Mouse (Mus musculus) cerebellum, adult (tissue): ENCODE data around the gene BC067074.
"Not testable (repeated sequence)": the region's sequence is repeated elsewhere in the genome, so short reads cannot be mapped to it uniquely, and the experiment has no call there.

ENCODE experiments used
- ATAC-seq: cut with Nextera tagmentation; 2 replicates; pipeline ENCODE4 v1.9.2; 2017; ENCODE audit warnings: mild to moderate bottlenecking, moderate library complexity, mixed read lengths; ENCODE audit not compliant: insufficient number of reproducible peaks, low FRiP score, low TSS enrichment

The BC067074 gene

GRCm38 (mm10) chr13:113373291-113374083 is 80.5 kb downstream of the BC067074 start:
- no peak for ATAC-seq

- ATAC-seq = no peak
These were observed 81.1 kb downstream of the BC067074 start for GRCm38 (mm10) chr13:113374084-113374405.

- no peak for ATAC-seq
These were observed 84.7 kb downstream of the BC067074 start for GRCm38 (mm10) chr13:113377631-113378030.

GRCm38 (mm10) chr13:113378980-113379410 is 86.0 kb downstream of the BC067074 start:
- peak; percentile 71 for ATAC-seq

DNA sequence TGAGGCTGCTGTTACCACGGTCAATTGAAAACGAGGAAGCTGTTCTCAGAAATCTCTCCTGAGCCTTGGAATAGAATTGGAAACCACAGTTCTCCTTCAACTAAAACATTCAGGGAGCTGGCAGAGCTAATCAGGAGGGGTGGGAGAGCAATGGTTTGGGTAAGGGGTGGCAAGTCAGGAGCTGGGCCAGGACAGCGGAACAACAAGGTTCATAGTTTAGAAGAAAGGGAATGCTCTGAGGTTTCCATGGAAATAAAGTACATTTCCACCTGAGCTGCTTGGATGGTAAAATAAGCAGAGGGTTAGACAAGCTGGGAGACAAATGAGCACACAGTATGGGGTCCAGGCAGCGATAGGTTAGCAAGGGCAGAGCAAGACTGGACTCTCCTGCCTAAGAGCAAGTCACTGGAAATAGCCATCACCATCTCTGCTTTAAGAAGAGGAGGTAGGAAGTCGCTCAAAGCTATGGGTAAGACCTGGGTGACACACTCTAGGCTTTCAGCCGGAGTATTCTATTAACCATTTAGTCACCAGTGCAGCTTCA is 86.9 kb downstream of the BC067074 start:
- ATAC-seq = peak; percentile 71

DNA sequence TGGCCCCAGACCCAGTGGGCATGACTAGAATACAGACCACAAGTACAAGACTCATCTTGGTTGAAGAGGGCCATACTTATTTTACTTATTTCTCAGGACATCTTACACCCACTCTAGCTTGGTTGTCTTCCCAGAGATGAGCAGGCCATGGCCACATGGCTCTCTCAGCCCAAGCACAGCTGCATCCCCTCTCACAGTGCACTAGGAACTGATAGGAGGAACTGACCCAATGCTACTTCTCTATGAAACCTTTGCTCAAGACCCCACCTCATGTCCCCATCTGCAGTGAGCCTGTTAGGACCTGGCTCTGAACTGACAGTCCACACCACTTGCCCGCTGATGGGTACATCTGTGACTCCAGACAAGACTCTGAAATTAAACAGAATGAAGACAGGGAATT is 88.8 kb downstream of the BC067074 start:
- ATAC-seq = no peak

DNA sequence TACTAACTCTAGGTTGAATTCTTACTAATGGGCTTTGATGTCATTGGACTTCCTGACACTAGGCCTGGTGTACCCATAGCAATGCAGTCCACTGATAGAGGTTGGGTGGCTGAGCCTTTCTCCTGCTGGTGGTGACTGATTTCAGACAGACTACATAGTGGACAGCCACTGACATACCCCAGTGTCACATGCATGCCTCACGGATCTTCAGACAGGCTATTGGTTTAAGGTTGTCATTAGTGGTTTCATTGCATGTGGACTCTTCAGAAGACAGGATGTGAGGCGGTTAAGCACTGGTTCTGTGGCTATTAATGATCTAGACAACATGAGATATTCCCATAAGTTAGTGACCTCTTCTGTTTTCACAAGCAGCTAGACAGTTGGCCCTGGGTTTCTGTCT is 89.2 kb downstream of the BC067074 start:
- ATAC-seq = no peak

DNA sequence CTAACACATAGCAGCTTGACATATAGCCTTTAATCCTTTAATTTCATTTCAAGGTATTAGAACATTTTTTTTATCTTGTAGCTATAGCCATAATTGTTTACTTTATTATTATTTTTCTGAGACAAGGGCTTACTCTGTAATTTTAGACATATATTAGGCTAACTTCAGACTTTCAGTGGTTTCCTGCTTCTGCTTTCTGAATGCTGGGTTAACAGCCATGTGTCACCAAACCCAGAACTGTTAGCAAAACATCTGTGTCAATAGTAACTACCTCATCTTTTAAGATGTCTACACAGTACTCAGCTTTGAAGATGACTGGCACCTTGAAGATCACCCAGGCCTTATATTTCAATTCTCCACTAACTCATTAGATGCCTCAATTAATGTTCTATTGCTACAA is 89.8 kb downstream of the BC067074 start:
- ATAC-seq = not testable (repeated sequence)

GRCm38 (mm10) chr13:113393386-113393785 is 100.4 kb downstream of the BC067074 start:
- no peak for ATAC-seq

DNA sequence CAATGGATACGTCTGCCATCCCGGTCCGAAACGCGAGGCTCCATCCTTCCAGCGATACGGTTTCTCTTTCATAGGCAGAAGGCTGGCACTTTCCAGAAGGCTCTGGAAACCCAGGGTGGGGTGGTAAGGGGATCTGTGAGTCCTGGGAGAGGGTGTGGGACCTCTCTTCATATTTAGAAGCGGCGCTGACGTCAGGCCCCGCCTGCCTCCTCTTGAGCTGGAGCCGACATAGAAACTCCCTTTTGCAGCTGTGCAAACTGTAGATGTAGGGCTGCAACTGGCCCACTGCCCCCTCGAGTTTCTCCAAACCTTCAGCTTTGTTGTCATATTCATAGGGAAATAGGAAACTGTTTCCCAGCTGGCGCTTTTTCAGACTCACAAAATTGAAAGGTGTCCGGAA is 101.6 kb downstream of the BC067074 start:
- no peak for ATAC-seq

- no peak for ATAC-seq
These were observed 104.1 kb downstream of the BC067074 start for GRCm38 (mm10) chr13:113397006-113397520.

DNA sequence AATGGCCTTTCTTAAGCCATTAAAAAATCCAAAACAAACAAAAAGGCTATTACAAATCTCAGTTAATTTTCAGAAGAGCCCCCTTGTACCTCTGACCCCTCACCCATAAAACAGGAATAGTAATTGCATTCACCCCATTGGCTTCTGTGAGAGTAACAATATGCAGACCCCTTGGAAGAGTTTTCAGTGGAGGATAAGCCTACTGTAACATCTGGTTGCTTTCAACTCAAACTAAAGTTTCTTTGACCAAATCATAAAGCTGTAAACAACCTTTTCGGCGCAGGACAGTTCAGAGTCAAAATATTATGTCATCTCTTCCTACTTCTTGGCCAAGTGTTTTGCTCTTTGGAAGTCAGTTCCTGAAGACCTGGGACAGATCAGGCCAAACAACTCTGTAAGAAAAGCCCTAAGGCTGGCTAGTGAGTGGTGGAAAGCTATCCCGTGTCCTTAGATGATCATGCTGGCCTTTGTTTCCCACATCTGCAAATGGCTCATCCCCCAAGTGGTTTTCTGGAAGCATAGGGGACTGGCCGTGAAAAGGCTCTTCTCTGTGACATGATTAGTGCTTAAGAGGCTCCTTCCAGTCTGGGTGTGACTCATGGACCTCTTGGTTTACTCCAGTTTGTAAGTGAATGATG is 108.5 kb downstream of the BC067074 start:
- no peak for ATAC-seq

DNA sequence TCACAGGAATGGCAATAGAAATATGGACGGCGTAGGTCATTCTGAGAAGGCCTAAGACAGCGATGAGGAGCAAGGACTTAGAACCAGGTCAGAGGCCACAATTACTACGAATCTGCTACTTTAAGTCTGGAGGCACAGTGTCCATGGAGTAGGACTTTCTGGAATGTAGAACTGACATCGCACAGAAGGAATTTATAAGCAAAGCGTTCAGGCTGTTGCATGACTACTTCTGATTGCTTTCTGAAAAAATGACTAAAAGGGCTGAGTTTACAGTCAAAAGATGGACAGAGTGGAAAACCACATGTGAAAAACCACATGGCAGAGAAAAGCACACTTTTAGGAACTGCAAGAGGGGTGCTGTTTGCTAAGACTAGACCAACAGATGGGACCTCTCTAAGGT is 110.7 kb downstream of the BC067074 start:
- ATAC-seq = no peak

DNA sequence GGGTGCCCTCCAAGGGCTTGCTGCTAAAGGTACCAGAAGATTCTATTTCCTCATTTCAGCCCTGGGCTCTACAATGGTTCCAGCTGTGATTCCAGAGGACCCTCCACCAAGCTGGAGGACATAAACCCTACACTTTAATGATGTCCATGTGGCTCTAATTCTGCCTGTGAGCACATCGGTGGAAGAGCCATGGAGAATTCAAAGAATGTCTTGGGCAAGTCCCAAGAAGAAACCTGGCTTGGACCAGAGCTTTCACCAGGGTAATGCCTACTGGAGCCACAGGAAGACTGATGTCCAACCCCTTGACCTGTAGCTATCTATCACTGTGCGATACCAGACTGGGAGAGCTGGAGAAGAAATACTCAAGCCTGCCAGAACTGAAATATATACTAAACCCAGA is 111.2 kb downstream of the BC067074 start:
- ATAC-seq = no peak

DNA sequence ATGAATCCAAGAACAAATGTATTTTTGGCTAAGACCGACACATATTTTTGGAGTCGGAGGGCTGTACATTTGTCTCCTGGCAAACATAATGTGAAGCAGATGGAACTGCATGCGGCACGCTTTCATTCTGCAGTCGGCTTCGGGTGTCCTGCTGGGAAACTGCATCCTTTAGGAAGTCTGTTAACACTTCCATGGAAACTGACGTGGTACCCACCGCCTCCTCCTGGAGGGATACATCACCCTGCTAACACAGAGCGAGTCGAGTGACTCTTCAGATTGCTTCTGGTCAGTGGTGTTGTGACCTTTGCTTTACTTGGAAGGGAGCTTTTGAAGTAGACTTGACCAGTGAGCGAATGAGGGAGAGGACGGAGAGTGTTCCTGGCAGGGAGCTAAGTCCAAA is 117.0 kb downstream of the BC067074 start:
- peak; percentile 78 for ATAC-seq

GRCm38 (mm10) chr13:113415527-113415926 is 122.6 kb downstream of the BC067074 start:
- no peak for ATAC-seq

DNA sequence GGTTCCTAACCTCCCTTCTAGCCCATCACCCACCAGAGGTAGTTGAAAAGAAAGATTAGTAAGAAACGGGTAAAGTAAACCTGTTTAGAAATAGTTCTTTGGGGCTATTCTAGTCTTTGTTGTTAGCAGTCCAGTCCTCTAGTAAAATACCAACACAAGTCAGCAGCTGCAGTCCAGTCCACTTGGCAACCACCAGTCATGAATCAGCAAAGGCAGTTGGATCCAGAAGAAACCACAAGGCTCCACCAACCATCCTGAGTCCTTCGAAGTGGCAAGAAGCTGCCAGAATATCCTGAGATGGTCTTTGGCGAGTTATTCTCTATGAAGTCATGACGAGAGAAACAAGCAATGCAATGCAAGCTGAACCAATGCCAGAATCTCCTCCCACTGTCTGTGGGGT is 124.0 kb downstream of the BC067074 start:
- no peak for ATAC-seq

DNA sequence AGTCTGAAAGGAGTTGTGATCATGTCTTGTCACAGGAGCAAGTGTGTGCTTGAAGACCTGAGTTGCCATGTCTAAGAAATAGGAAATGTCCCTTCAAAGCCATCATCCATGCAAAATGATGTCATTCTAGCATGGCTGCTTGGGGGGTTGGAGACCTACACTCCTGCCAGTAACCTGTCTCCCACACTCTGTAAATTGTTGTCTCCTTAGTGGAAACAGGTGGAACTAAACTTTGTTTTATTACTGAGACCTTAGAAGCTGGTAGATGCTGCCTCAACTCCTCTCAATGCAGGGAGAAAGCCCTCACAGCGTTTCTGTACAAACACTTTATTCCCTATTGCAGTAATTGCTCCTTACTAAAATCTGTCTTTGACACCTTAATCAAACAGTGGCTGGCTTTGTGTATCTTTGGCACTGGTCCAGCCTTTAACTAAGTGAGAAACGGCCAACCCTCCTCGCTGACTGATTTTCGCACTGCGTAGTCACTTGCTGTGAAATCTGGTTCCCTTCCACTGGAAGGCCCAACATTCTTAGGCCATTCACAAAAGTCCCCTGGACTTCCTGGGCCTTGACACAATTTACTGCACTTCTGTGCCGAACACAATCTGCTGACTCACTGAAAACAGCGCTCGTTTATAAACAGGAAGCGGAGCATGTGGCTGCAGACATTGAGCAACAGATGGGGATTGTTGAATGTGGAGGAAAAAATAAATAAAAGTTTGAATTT is 125.0 kb downstream of the BC067074 start:
- ATAC-seq = no peak

- ATAC-seq = no peak
These were observed 125.7 kb downstream of the BC067074 start for GRCm38 (mm10) chr13:113418632-113419031.

DNA sequence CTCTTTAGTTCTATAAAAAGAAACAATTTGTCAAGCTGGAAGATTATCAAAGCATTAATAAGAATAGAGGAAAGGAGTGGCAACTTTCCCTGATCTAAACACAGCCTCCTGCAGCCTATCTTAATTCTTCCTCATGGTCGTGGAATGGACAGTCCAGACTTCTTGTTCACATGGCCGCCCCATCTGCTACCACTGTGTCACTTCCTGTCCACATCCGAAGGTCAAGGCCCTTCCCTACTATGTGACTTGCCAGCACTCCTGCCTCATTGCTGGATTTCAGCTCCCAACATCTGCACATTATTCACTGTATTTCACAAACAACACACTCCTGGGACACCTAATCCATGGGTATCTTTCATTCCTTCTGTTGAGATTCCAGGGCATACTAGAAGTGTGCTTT is 128.5 kb downstream of the BC067074 start:
- no peak for ATAC-seq

- no peak for ATAC-seq
These were observed 130.9 kb downstream of the BC067074 start for GRCm38 (mm10) chr13:113423825-113424224.
